Mouse (Mus musculus) lung, postnatal 0 days (tissue): ENCODE measurements around the gene Rbm39. TPM values are rescaled to one million over a fixed set of nuclear protein-coding genes. Genes with fewer than 3 reads are reported as not detected.

Source experiments
- ATAC-seq: fragments of 200-750 bp; cut with Nextera tagmentation; 2 replicates; pipeline ENCODE4 v1.8.0; 2017; ENCODE audit warnings: moderate library complexity
- DNase-seq: peaks from one replicate; pipeline ENCODE4 v3.0.0-alpha.2; 2016; ENCODE audit warnings: low spot score
- H3K27ac ChIP-seq: fragments of 300-500 bp; sonication (generic); 2 replicates; pipeline ENCODE4 v1.5.1; 2014; ENCODE audit warnings: antibody characterized with exemption, mild to moderate bottlenecking, low read length, mixed read lengths
- H3K27me3 ChIP-seq: fragments of 300-500 bp; sonication (generic); replicated peaks from 2 replicates; pipeline ENCODE4 v1.6.1; 2014; ENCODE audit warnings: low read length, mixed read lengths; ENCODE audit not compliant: insufficient read depth
- H3K36me3 ChIP-seq: fragments of 300-500 bp; sonication (generic); 2 replicates; pipeline ENCODE4 v1.6.1; 2014; ENCODE audit warnings: low read length, mixed read lengths; ENCODE audit not compliant: insufficient read depth
- H3K4me1 ChIP-seq: fragments of 300-500 bp; sonication (generic); 2 replicates; pipeline ENCODE4 v1.6.1; 2014; ENCODE audit warnings: antibody characterized with exemption, low read depth, low read length, mixed read lengths; ENCODE audit not compliant: insufficient read depth
- H3K4me2 ChIP-seq: fragments of 300-500 bp; sonication (generic); replicated peaks from 2 replicates; pipeline ENCODE4 v1.6.1; 2014; ENCODE audit warnings: low read depth, mild to moderate bottlenecking, low read length, moderate library complexity, mixed read lengths
- H3K4me3 ChIP-seq: fragments of 300-500 bp; sonication (generic); 2 replicates; pipeline ENCODE4 v1.5.1; 2014; ENCODE audit warnings: low read depth, low read length
- H3K9ac ChIP-seq: fragments of 300-500 bp; sonication (generic); replicated peaks from 2 replicates; pipeline ENCODE4 v1.6.1; 2014; ENCODE audit warnings: low read depth, mild to moderate bottlenecking
- H3K9me3 ChIP-seq: fragments of 300-500 bp; sonication (generic); 2 replicates; pipeline ENCODE4 v1.6.1; 2016; ENCODE audit warnings: low read length, mixed read lengths
- CTCF ChIP-seq: IDR thresholded peaks from 2 replicates; pipeline ENCODE4 v1.5.1; 2016; ENCODE audit warnings: antibody characterized with exemption, mild to moderate bottlenecking
- EP300 ChIP-seq: IDR thresholded peaks from 2 replicates; pipeline ENCODE4 v1.6.1; 2016; ENCODE audit warnings: antibody characterized with exemption, mild to moderate bottlenecking, control low read depth
- WGBS: fragments of 180-500 bp; shearing (Covaris S2); extraction: QIAGEN DNeasy Blood & Tissue Kit; methylation state at CpG from one replicate; pipeline ENCODE4 v1.1.7; 2014; 5-methylcytosine and 5-hydroxymethylcytosine counted together
- polyA plus RNA-seq: library from polyadenylated mRNA; unstranded; fragments of >200 nt; fragmentation: Nextera tagmentation; extraction: Ambion mirVana; gene quantifications from 2 replicates; pipeline ENCODE4 v1.2.1, GENCODE M21; 2015

Gene Rbm39
- polyA plus RNA-seq, 1 experiment from 2014 or later = 654 TPM

- Histone ChIP-seq H3K36me3 (no peaks in the 10 kb centered on the region), H3K9me3 (no peaks in the 10 kb centered on the region), H3K27me3 (no peaks in the 10 kb centered on the region), H3K27ac (no peak overlapping the region), H3K4me3 (no peak overlapping the region), H3K9ac (no peak overlapping the region), H3K4me2 (no peak overlapping the region), H3K4me1 (peaks cover 8% of the 10 kb centered on the region)
- ATAC-seq = no peak
- TF ChIP-seq EP300 (no peak), CTCF (peak; percentile 47)
- DNase-seq = no peak
- WGBS = 93% methylated on average over 6 of the region's 6 CpGs
These were observed 23.9 kb upstream of the Rbm39 start for GRCm38 (mm10) chr2:156203917-156204316.

- Histone ChIP-seq H3K4me1 (peaks cover 11% of the 10 kb centered on the region), H3K36me3 (no peaks in the 10 kb centered on the region), H3K27ac (peak overlapping the region; percentile 29), H3K4me2 (no peak overlapping the region), H3K9ac (no peak overlapping the region), H3K27me3 (no peaks in the 10 kb centered on the region), H3K9me3 (no peaks in the 10 kb centered on the region), H3K4me3 (no peak overlapping the region)
- ATAC-seq = peak; percentile 46
- peak; percentile 65 for DNase-seq
- TF ChIP-seq EP300 (no peak), CTCF (no peak)
- WGBS = 12% methylated on average over 3 of the region's 3 CpGs
These were observed 22.9 kb upstream of the Rbm39 start for GRCm38 (mm10) chr2:156202848-156203437.

- no peak overlapping the region for H3K27ac ChIP-seq
- no peak overlapping the region for H3K9ac ChIP-seq
- no peak for TF ChIP-seq EP300
- TF ChIP-seq CTCF = no peak
- no peaks in the 10 kb centered on the region for H3K36me3 ChIP-seq
- H3K4me2 ChIP-seq = no peak overlapping the region
- DNase-seq (no peak), ATAC-seq (no peak)
- H3K4me3 ChIP-seq = no peak overlapping the region
- peaks cover 15% of the 10 kb centered on the region for H3K4me1 ChIP-seq
- H3K9me3 ChIP-seq = no peaks in the 10 kb centered on the region
- WGBS = 93% methylated on average over 4 of the region's 4 CpGs
- no peaks in the 10 kb centered on the region for H3K27me3 ChIP-seq
These were observed 21.4 kb upstream of the Rbm39 start for GRCm38 (mm10) chr2:156201486-156201885.

GRCm38 (mm10) chr2:156199944-156200343, 19.9 kb upstream of the Rbm39 start:
- Histone ChIP-seq H3K4me2 (no peak overlapping the region), H3K27me3 (no peaks in the 10 kb centered on the region), H3K4me3 (no peak overlapping the region), H3K9ac (no peak overlapping the region), H3K9me3 (no peaks in the 10 kb centered on the region), H3K36me3 (no peaks in the 10 kb centered on the region), H3K4me1 (peaks cover 15% of the 10 kb centered on the region), H3K27ac (no peak overlapping the region)
- no peak for ATAC-seq
- DNase-seq = no peak
- WGBS = 36% methylated on average over 3 of the region's 3 CpGs
- no peak for TF ChIP-seq CTCF
- no peak for TF ChIP-seq EP300

GRCm38 (mm10) chr2:156197129-156197911, 17.3 kb upstream of the Rbm39 start:
- Histone ChIP-seq H3K4me2 (peak overlapping the region; percentile 83), H3K9me3 (no peaks in the 10 kb centered on the region), H3K27me3 (no peaks in the 10 kb centered on the region), H3K4me1 (peaks cover 11% of the 10 kb centered on the region; the same call in 1 of the 2 replicates), H3K9ac (peak overlapping the region; percentile 46), H3K4me3 (peak overlapping the region; percentile 56), H3K27ac (peak overlapping the region; percentile 96), H3K36me3 (no peaks in the 10 kb centered on the region)
- TF ChIP-seq EP300 = no peak
- TF ChIP-seq CTCF = no peak
- DNase-seq (no peak), ATAC-seq (no peak)
- 4% methylated on average over 17 of the region's 17 CpGs for WGBS

- Histone ChIP-seq H3K9ac (peak within 1 kb of the TSS; percentile 46), H3K27me3 (no peaks in the 10 kb centered on the region), H3K4me2 (peak within 1 kb of the TSS; percentile 83), H3K36me3 (no peaks in the 10 kb centered on the region), H3K27ac (peak within 1 kb of the TSS; percentile 96), H3K9me3 (no peaks in the 10 kb centered on the region), H3K4me3 (peak within 1 kb of the TSS; percentile 56), H3K4me1 (peaks cover 11% of the 10 kb centered on the region; the same call in 1 of the 2 replicates)
- DNase-seq (peak; percentile 97), ATAC-seq (peak; percentile 99)
- WGBS = under 1% methylated on average over 59 of the region's 88 CpGs
- no peak for TF ChIP-seq EP300
- no peak for TF ChIP-seq CTCF
These were observed 16.5 kb upstream of the Rbm39 start, which contains the start of gene Phf20 for GRCm38 (mm10) chr2:156196302-156197128. Gene Phf20, plus strand, starts transcription at chr2:156196466.
